Mouse (Mus musculus) spleen, postnatal 4 days (tissue): ENCODE results near the gene Csnka2ip.

Source experiments
- DNase-seq, 2 experiments: peaks; one replicate each; pipeline ENCODE4 v3.0.0; 2022; ENCODE audit warnings: low spot score in 2 of 2

Gene Csnka2ip

DNA sequence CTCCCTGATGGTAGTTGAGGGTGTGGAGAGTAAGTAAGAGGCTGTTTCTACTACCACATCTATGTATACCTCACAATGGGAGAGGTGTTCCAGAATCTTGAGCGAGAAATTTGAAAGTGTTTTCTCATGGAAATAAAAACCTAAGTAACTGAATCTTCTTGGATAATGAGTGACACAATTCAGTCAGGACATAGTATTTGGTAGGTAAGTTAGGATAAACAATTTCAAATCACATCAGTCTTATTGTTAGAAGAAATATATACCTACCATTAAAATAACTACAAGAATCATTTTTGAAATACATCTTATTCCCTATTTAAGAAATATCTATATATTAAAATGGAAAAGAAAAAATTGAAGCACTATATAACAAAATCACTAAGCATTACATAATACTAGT, at the start of gene Csnka2ip:
Gene Csnka2ip, minus strand, starts transcription at position 101 of the 400 bp plus-strand sequence.
- DNase-seq, result no peak

GRCm38 (mm10) chr16:64649594-64650290, 47.5 kb upstream of the Csnka2ip start:
- no peak for DNase-seq

DNA sequence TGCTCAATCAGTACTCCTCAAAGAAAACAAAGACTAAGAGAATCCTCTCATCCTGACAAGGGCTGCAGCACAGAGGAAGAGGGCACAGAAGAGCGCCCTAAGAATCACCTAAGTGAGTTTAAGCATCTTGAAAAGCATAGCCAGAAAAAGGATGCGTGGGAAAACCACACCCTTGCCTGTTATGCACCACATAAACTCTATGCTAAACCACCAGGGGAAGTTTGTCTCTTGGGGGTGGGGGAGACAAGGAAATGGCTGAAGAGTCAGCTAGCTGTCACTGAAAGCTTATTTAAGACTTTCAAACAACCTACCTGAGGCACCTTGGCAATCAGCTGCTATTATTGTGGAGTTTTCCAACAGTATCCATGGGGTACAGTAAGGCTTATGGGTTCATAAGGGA, 45.6 kb upstream of the Csnka2ip start:
- DNase-seq, result no peak

DNA sequence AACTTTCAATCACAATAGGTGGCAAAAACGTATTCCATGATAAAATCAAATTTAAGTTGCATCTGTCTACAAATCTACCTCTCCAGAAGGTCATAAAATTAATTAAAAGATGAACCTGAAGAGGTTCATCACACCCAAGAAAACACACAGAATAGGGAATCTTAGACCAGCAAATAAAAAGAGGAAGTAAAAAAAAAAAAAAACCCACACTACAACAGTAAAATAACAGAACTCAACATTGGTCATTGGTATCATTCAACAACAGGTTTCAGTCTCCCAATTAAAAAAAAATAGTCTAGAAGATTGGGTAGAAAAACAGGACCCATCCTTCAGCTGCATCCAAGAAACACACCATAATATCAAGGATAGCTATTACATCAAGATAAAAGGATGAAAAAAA, 32.9 kb upstream of the Csnka2ip start:
- no peak for DNase-seq

DNA sequence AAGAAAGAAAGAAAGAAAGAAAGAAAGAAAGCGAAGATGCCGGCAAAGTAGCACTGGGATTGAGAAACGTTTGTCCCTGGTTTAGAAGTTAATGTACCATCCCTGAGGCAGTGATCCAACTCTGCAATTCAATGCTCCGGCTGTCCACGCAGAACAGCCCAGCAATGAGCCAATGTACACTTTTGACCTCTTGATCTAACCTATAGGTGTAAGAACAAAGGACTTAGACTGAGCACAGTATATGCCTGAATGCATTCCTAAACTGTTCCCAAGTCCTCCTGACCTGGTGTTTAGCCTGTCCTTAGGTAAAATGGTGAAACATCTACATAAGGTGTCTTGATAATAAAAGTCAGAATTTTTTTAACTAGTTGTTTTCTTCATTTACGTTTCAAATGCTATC, 17.9 kb upstream of the Csnka2ip start:
- DNase-seq, result no peak

DNA sequence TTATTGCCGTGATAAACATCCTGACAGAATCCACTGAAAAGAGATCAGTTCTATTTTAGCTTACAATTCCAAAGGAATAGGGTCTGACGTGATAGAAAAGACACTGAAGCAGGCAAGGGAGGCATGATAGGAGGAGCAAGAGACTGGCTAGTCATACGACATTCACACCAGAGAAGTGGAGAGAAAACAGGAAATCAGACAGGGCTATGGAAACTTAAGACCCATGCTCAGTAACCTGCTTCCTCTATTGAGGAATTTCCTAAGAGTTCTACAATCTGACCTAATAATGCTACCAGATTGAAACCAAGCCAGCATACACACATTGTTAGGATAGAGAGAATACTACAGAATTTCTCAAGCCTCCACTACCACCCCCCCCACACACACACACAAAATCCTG, 12.4 kb upstream of the Csnka2ip start:
- no peak for DNase-seq

GRCm38 (mm10) chr16:64607793-64608192, 5.6 kb upstream of the Csnka2ip start:
- DNase-seq, result no peak

DNA sequence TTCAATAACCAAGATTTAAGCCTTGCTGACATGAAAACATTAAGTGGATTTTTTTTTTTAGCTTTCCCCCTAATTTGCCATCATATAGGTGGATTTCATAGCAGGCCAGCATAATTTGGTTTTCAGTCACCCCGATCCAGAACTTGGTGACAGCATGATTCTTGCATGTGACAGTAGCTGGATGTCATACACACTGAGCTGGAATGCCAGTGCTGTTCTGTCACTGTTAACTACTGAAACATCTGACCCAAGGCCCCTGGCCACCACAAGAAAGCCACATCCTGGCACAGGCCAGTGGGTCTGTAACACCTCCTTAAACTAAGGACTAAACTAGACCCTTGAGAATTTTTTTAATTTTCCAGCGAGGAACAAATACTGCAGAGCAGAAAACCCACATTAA, 15.4 kb downstream of the Csnka2ip start:
- DNase-seq, result no peak

DNA sequence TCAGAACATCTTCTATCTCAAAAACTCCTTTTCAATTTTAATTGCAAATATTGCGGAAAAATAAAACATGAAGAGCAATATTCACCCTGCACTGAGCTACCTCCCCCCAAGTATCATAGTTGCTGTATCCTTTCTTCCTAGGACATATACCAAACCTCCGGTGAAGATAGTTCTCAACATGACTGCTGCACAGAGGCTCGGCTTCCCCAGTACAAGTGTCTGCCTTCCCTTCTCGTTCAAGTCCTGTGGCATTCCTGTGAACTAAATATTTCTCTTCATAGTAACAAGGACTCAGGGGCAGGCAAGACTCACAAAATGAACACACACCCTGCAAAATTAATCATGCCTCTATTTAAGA, 16.0 kb downstream of the Csnka2ip start:
- DNase-seq, result no peak

- no peak for DNase-seq
Observed at GRCm38 (mm10) chr16:64585599-64586261, 16.5 kb downstream of the Csnka2ip start.

DNA sequence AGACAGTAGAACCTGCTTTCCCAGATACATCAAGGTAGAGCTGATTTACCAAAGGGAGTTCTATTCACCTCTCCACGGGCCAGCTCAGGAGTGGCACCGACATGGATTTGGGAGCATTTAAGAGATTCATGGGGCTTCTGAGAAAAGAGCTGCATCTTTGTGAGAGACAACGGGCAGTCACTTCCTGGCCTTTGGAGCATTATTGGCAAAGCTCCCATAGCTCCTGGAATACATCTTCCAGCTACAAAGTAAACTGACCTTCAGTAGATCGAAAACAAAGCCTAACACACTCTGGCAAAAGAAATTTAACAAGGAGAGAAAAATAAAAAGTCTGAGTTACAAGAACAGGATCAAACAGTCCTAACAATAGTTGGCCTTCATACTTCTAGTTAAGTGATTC, 17.6 kb downstream of the Csnka2ip start:
- DNase-seq, result no peak

DNA sequence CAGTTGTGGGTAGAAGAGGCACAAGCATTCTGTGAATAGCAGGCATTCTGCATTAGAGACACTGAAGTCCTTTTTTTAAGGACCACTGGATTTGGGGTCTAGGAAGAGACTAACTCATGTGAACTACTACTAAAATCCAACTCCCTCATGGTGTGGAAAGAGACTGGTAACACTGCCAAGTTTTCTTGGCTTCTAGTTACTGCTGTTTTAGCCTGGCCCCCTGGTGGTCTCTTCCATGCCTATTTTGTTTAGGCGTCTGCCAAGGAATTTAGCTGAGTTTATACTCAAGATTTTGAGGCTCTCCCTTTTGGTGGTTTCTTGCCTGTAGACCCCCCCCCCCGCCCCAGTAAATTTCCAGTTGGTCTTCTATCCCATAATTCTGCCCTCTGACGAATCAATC, 18.8 kb downstream of the Csnka2ip start:
- DNase-seq, result no peak

DNA sequence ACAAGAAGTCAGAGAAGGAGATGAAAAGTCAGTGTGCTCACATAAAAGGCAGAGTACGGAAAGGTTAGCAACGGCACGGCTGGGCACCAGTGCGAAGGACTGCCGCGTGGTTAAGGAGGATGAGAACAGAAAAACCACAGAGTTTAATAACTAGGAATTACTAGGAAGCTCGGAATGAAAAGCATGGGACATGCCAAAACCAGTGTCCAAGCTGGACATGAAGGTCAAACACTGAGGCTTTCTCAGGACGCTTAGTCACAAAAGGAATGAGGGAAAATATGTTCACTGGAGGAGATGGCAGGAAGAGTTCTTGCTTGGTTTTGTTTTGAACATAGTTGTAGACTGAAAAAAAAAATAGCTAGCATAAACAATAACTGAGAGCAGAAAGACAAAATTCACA, 32.7 kb downstream of the Csnka2ip start:
- no peak for DNase-seq

- no peak for DNase-seq
Observed at GRCm38 (mm10) chr16:64563081-64563480, 39.1 kb downstream of the Csnka2ip start.

GRCm38 (mm10) chr16:64558518-64558917, 43.7 kb downstream of the Csnka2ip start:
- DNase-seq, result no peak

DNA sequence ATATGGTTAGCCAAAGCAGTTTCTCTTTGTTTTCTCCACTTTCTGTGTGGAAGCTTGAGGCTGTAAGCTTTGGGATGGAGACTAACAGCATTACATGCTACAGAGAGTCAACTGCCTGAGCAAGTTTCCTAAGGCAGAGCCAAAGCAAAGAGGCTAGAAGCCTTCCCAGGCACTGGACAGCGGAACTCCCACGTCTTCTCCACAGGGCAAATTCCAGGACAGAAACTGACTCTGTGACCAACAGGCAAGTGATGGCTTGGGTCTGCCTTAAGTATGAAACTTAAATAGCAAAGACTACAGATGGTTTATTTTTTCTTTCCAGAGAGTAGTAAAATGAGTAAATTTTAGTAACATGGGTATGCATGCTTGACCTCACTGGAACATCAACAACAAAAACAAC, 75.3 kb downstream of the Csnka2ip start:
- DNase-seq, result no peak

DNA sequence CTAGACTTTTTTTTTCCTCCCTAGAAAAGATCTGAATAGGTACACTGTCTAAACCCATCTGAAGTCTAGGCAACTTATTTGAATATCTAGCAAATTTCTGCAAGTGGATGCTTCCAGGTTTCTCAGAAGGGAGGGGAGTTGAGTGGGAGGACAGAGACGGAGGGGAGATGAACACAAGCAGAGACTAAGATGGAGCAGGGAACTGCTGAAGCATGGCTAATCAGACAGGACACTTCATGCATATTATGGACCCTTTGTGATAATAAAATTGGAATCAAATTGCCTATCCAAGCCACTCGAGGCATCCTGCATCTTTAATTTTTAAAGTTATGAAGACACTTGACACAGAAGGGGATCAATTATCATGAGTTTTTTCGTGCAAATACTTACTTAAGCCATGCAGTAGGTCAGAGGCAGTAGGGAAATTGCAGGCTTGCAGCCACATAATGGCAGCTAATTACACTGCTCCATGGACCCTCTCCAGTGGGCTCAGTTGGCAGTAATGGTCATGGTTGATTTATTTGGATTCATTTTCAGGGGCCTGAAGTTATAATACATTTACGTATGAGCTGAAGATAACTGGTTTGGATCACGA, 78.1 kb downstream of the Csnka2ip start:
- no peak for DNase-seq

DNA sequence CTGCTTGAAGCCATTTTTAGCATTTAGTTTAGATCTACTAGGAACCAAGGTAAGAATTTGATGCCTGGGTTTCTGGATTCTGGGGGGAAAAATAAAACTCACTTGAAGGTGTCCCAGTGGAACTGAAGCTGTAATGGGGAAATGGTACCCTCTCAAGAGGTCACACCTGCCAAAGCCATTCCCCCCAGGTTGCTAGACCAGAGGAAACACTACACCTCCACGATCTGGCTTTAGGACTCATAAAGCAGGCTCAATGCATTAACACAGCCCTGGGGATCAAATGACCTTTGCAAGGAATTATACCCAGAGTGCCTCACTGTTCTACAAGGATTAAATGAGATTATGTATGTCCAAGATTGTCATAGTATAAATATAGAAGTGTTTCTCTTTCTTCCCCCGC, 88.8 kb downstream of the Csnka2ip start:
- DNase-seq, result no peak
